Mouse (Mus musculus) liver, embryonic 14.5 days (tissue): ENCODE results near the gene Itgb3.

Experiments used
- CTCF ChIP-seq: IDR thresholded peaks from 2 replicates; pipeline ENCODE4 v1.5.1; 2016; ENCODE audit warnings: antibody characterized with exemption, low read depth, control low read depth
- EP300 ChIP-seq: IDR thresholded peaks from 2 replicates; pipeline ENCODE4 v1.6.1; 2016; ENCODE audit warnings: antibody characterized with exemption, low read depth

GRCm38 (mm10) chr11:104645402-104645801, 37.6 kb downstream of the Itgb3 start:
- no peak for TF ChIP-seq CTCF
- TF ChIP-seq EP300 = no peak
